Mouse (Mus musculus) spleen, adult 18-20 months (tissue): Measurements from ENCODE around the gene Sytl2.
A peak's percentile ranks its signal among the peaks of the same experiment; 100 is the strongest.

Experiments
- DNase-seq, 2 experiments: peaks; one replicate each; pipeline ENCODE4 v3.0.0; 2022; ENCODE audit warnings: mixed read lengths in 2 of 2

Gene Sytl2

GRCm38 (mm10) chr7:90301942-90302646, at the start of gene Sytl2:
Sytl2 (plus strand) TSS chr7:90302252.
- DNase-seq, result peak; percentile 46 to 60

GRCm38 (mm10) chr7:90252946-90253345, 49.1 kb upstream of the Sytl2 start:
- no peak for DNase-seq

GRCm38 (mm10) chr7:90258701-90259100, 43.4 kb upstream of the Sytl2 start:
- no peak for DNase-seq

- no peak for DNase-seq
These were observed 42.2 kb upstream of the Sytl2 start for GRCm38 (mm10) chr7:90259899-90260298.

- DNase-seq, result no peak
These were observed 40.0 kb upstream of the Sytl2 start for GRCm38 (mm10) chr7:90261902-90262599.

- DNase-seq, result peak; percentile 44 to 72
These were observed 36.6 kb upstream of the Sytl2 start, which contains the start of gene Ccdc83 for GRCm38 (mm10) chr7:90265289-90265970. Ccdc83 (minus strand) TSS chr7:90265777.

GRCm38 (mm10) chr7:90270141-90270540, 31.9 kb upstream of the Sytl2 start:
- no peak for DNase-seq

- DNase-seq, result no peak
These were observed 27.4 kb upstream of the Sytl2 start for GRCm38 (mm10) chr7:90274561-90275100.

GRCm38 (mm10) chr7:90277246-90277645, 24.8 kb upstream of the Sytl2 start:
- no peak for DNase-seq

- DNase-seq, result no peak
These were observed 24.3 kb upstream of the Sytl2 start for GRCm38 (mm10) chr7:90277769-90278168.

- DNase-seq, result no peak
These were observed 22.9 kb upstream of the Sytl2 start for GRCm38 (mm10) chr7:90279136-90279535.

GRCm38 (mm10) chr7:90280274-90280875, 21.7 kb upstream of the Sytl2 start:
- peak in 1 of 2 experiments; percentile 41 for DNase-seq

- DNase-seq, result no peak
These were observed 21.2 kb upstream of the Sytl2 start for GRCm38 (mm10) chr7:90280878-90281277.

- no peak for DNase-seq
These were observed 20.1 kb upstream of the Sytl2 start for GRCm38 (mm10) chr7:90281759-90282546.

- no peak for DNase-seq
These were observed 19.3 kb upstream of the Sytl2 start for GRCm38 (mm10) chr7:90282786-90283185.

- no peak for DNase-seq
These were observed 17.3 kb upstream of the Sytl2 start for GRCm38 (mm10) chr7:90284793-90285192.

- DNase-seq, result no peak
These were observed 10.2 kb upstream of the Sytl2 start for GRCm38 (mm10) chr7:90291885-90292284.

- DNase-seq, result no peak
These were observed 848 bp downstream of the Sytl2 start for GRCm38 (mm10) chr7:90302647-90303552.

- no peak for DNase-seq
These were observed 4.0 kb downstream of the Sytl2 start for GRCm38 (mm10) chr7:90306079-90306478.

- DNase-seq, result no peak
These were observed 4.9 kb downstream of the Sytl2 start for GRCm38 (mm10) chr7:90306968-90307367.

- DNase-seq, result no peak
These were observed 6.0 kb downstream of the Sytl2 start for GRCm38 (mm10) chr7:90308003-90308402.
